Mouse (Mus musculus) heart, embryonic 12.5 days (tissue): ENCODE measurements around the gene Dpy30. TPM values are rescaled to one million over a fixed set of nuclear protein-coding genes. Genes with fewer than 3 reads are reported as not detected.
"Not testable (repeated sequence)": the region's sequence is repeated elsewhere in the genome, so short reads cannot be mapped to it uniquely, and the experiment has no call there.

Source experiments
- ATAC-seq: fragments of 200-750 bp; cut with Nextera tagmentation; 2 replicates; pipeline ENCODE4 v1.8.0; 2017; ENCODE audit warnings: moderate TSS enrichment, moderate library complexity; ENCODE audit not compliant: insufficient number of reproducible peaks, low FRiP score
- H3K27ac ChIP-seq: fragments of 300-500 bp; sonication (generic); 2 replicates; pipeline ENCODE4 v1.5.1; 2016; ENCODE audit warnings: mild to moderate bottlenecking, moderate library complexity; ENCODE audit not compliant: poor library complexity, severe bottlenecking
- H3K27me3 ChIP-seq: fragments of 300-500 bp; sonication (generic); replicated peaks from 2 replicates; pipeline ENCODE4 v1.6.1; 2016; ENCODE audit warnings: mild to moderate bottlenecking, moderate library complexity
- H3K36me3 ChIP-seq: fragments of 300-500 bp; sonication (generic); 2 replicates; pipeline ENCODE4 v1.6.1; 2016; ENCODE audit warnings: mild to moderate bottlenecking, moderate library complexity
- H3K4me1 ChIP-seq: fragments of 300-500 bp; sonication (generic); replicated peaks from 2 replicates; pipeline ENCODE4 v1.6.1; 2016; ENCODE audit warnings: mild to moderate bottlenecking
- H3K4me2 ChIP-seq: fragments of 300-500 bp; sonication (generic); 2 replicates; pipeline ENCODE4 v1.6.1; 2016; ENCODE audit warnings: mild to moderate bottlenecking, moderate library complexity
- H3K4me3 ChIP-seq: fragments of 300-500 bp; sonication (generic); 2 replicates; pipeline ENCODE4 v1.5.1; 2016; ENCODE audit warnings: mild to moderate bottlenecking
- H3K9ac ChIP-seq: fragments of 300-500 bp; sonication (generic); 2 replicates; pipeline ENCODE4 v1.6.1; 2016; ENCODE audit warnings: mild to moderate bottlenecking, moderate library complexity
- H3K9me3 ChIP-seq: fragments of 300-500 bp; sonication (generic); replicated peaks from 2 replicates; pipeline ENCODE4 v1.6.1; 2016; ENCODE audit warnings: mild to moderate bottlenecking, moderate library complexity
- WGBS: fragments of 180-500 bp; shearing (Covaris S2); methylation state at CpG from one replicate; pipeline ENCODE4 v1.1.7; 2016; 5-methylcytosine and 5-hydroxymethylcytosine counted together
- polyA plus RNA-seq: library from polyadenylated mRNA; unstranded; fragments of >200 nt; fragmentation: Nextera tagmentation; extraction: Ambion mirVana; gene quantifications from 2 replicates; pipeline ENCODE4 v1.2.1, GENCODE M21; 2016

The Dpy30 gene
- polyA plus RNA-seq, 1 experiment from 2014 or later = 202 TPM

- ATAC-seq = peak; percentile 95
- no peaks in the 10 kb centered on the region for H3K27me3 ChIP-seq
- peaks cover 13% of the 10 kb centered on the region for H3K36me3 ChIP-seq
- H3K4me3 ChIP-seq = peak overlapping the region; percentile 93
- peak overlapping the region; percentile 86 for H3K9ac ChIP-seq
- H3K27ac ChIP-seq = peak overlapping the region; percentile 94
- no peaks in the 10 kb centered on the region; the same call in 1 of the 2 replicates for H3K9me3 ChIP-seq
- peaks cover 9% of the 10 kb centered on the region; the same call in 1 of the 2 replicates for H3K4me1 ChIP-seq
- H3K4me2 ChIP-seq = peak overlapping the region; percentile 80
- under 1% methylated on average over 48 of the region's 48 CpGs for WGBS
Observed at GRCm38 (mm10) chr17:74316309-74316863, 7.4 kb downstream of the Dpy30 start.

- Histone ChIP-seq H3K4me2 (peak overlapping the region; percentile 80), H3K27me3 (no peaks in the 10 kb centered on the region), H3K9ac (peak overlapping the region; percentile 86), H3K4me1 (peaks cover 9% of the 10 kb centered on the region; the same call in 1 of the 2 replicates), H3K9me3 (no peaks in the 10 kb centered on the region; the same call in 1 of the 2 replicates), H3K36me3 (peaks cover 19% of the 10 kb centered on the region), H3K27ac (peak overlapping the region; percentile 94), H3K4me3 (peak overlapping the region; percentile 93)
- whole genome bisulfite sequencing = under 1% methylated on average over 45 of the region's 45 CpGs
- peak; percentile 83; the same call in 1 of the 2 replicates for ATAC-seq
Observed at GRCm38 (mm10) chr17:74315445-74316308, 8.1 kb downstream of the Dpy30 start.

GRCm38 (mm10) chr17:74306021-74306420 lies 17.7 kb downstream of the Dpy30 start:
- H3K4me2 ChIP-seq = no peak overlapping the region
- WGBS = 91% methylated on average over 1 of the region's 1 CpGs
- H3K36me3 ChIP-seq = peaks cover 75% of the 10 kb centered on the region
- H3K9ac ChIP-seq = no peak overlapping the region
- no peaks in the 10 kb centered on the region for H3K4me1 ChIP-seq
- H3K9me3 ChIP-seq = no peaks in the 10 kb centered on the region
- ATAC-seq = no peak
- no peaks in the 10 kb centered on the region for H3K27me3 ChIP-seq
- no peak overlapping the region for H3K4me3 ChIP-seq
- no peak overlapping the region for H3K27ac ChIP-seq

- Histone ChIP-seq H3K4me2 (no peak overlapping the region), H3K27me3 (no peaks in the 10 kb centered on the region), H3K4me3 (no peak overlapping the region), H3K9ac (no peak overlapping the region), H3K27ac (no peak overlapping the region), H3K9me3 (no peaks in the 10 kb centered on the region), H3K4me1 (no peaks in the 10 kb centered on the region), H3K36me3 (peaks cover 76% of the 10 kb centered on the region)
- WGBS = 89% methylated on average over 4 of the region's 4 CpGs
- ATAC-seq = no peak
Observed at GRCm38 (mm10) chr17:74305616-74306015, 18.1 kb downstream of the Dpy30 start.

GRCm38 (mm10) chr17:74304060-74304459 lies 19.7 kb downstream of the Dpy30 start:
- peaks cover 74% of the 10 kb centered on the region for H3K36me3 ChIP-seq
- H3K4me1 ChIP-seq = no peaks in the 10 kb centered on the region
- H3K4me2 ChIP-seq = no peak overlapping the region
- no peak overlapping the region for H3K27ac ChIP-seq
- no peak overlapping the region for H3K9ac ChIP-seq
- no peak for ATAC-seq
- WGBS = 87% methylated on average over 4 of the region's 4 CpGs
- no peak overlapping the region for H3K4me3 ChIP-seq
- no peaks in the 10 kb centered on the region for H3K9me3 ChIP-seq
- no peaks in the 10 kb centered on the region for H3K27me3 ChIP-seq

- Histone ChIP-seq H3K4me3 (no peak overlapping the region), H3K27me3 (no peaks in the 10 kb centered on the region), H3K27ac (no peak overlapping the region), H3K9ac (no peak overlapping the region), H3K36me3 (peaks cover 49% of the 10 kb centered on the region), H3K4me2 (no peak overlapping the region), H3K4me1 (no peaks in the 10 kb centered on the region), H3K9me3 (no peaks in the 10 kb centered on the region)
- 87% methylated on average over 5 of the region's 5 CpGs for WGBS
- ATAC-seq = no peak
Observed at GRCm38 (mm10) chr17:74300089-74300488, 23.7 kb downstream of the Dpy30 start.

- H3K9ac ChIP-seq, ATAC-seq, H3K27ac ChIP-seq, H3K4me1 ChIP-seq, H3K9me3 ChIP-seq, H3K27me3 ChIP-seq, H3K4me3 ChIP-seq, H3K4me2 ChIP-seq: not testable (repeated sequence)
- peaks cover 32% of the 10 kb centered on the region for H3K36me3 ChIP-seq
- 88% methylated on average over 5 of the region's 5 CpGs for WGBS
Observed at GRCm38 (mm10) chr17:74296991-74297390, 26.8 kb downstream of the Dpy30 start.

- H3K36me3 ChIP-seq = peaks cover 25% of the 10 kb centered on the region
- no peaks in the 10 kb centered on the region for H3K9me3 ChIP-seq
- 47% methylated on average over 11 of the region's 11 CpGs for WGBS
- peak overlapping the region; percentile 73 for H3K4me2 ChIP-seq
- peaks cover 14% of the 10 kb centered on the region for H3K4me1 ChIP-seq
- no peaks in the 10 kb centered on the region for H3K27me3 ChIP-seq
- ATAC-seq = no peak
- H3K4me3 ChIP-seq = peak overlapping the region; percentile 69
- H3K27ac ChIP-seq = peak overlapping the region; percentile 98
- H3K9ac ChIP-seq = peak overlapping the region; percentile 96
Observed at GRCm38 (mm10) chr17:74296076-74296823, 27.5 kb downstream of the Dpy30 start.

- no peaks in the 10 kb centered on the region for H3K9me3 ChIP-seq
- 3% methylated on average over 50 of the region's 110 CpGs for WGBS
- H3K27me3 ChIP-seq = no peaks in the 10 kb centered on the region
- H3K27ac ChIP-seq = peak within 1 kb of the TSS; percentile 98
- H3K4me2 ChIP-seq = peak within 1 kb of the TSS; percentile 85
- ATAC-seq = peak; percentile 92
- peak within 1 kb of the TSS; percentile 69 for H3K4me3 ChIP-seq
- peaks cover 22% of the 10 kb centered on the region for H3K4me1 ChIP-seq
- H3K9ac ChIP-seq = peak within 1 kb of the TSS; percentile 96
- peaks cover 17% of the 10 kb centered on the region for H3K36me3 ChIP-seq
Observed at GRCm38 (mm10) chr17:74295026-74295970, 28.4 kb downstream of the Dpy30 start, which contains the start of gene Memo1. Gene Memo1, minus strand, starts transcription at chr17:74295521.

GRCm38 (mm10) chr17:74294426-74295025 lies 29.2 kb downstream of the Dpy30 start:
- peak; percentile 91 for ATAC-seq
- 2% methylated on average over 75 of the region's 80 CpGs for WGBS

More at GRCm38 (mm10) chr17:74294426-74295025, 29.2 kb downstream of the Dpy30 start:
- Histone ChIP-seq H3K4me1 (peaks cover 26% of the 10 kb centered on the region), H3K27me3 (no peaks in the 10 kb centered on the region), H3K27ac (peak overlapping the region; percentile 98), H3K9ac (peak overlapping the region; percentile 96), H3K4me3 (peak overlapping the region; percentile 69), H3K9me3 (no peaks in the 10 kb centered on the region), H3K36me3 (peaks cover 11% of the 10 kb centered on the region), H3K4me2 (peak overlapping the region; percentile 85)
